Mouse (Mus musculus) T-helper 1 cell (primary cell): ENCODE results near the gene Chrnb2.
"Not testable (repeated sequence)": the region's sequence is repeated elsewhere in the genome, so short reads cannot be mapped to it uniquely, and the experiment has no call there.

Experiments
- in situ Hi-C: fragments of 300-600 bp; cut with MboI, MseI; formaldehyde crosslinking; loops from one replicate; pipeline ENCODE4 v1.15.1; 2025; ENCODE audit warnings: high pct_unique_total_duplicates

Chrnb2 gene

DNA sequence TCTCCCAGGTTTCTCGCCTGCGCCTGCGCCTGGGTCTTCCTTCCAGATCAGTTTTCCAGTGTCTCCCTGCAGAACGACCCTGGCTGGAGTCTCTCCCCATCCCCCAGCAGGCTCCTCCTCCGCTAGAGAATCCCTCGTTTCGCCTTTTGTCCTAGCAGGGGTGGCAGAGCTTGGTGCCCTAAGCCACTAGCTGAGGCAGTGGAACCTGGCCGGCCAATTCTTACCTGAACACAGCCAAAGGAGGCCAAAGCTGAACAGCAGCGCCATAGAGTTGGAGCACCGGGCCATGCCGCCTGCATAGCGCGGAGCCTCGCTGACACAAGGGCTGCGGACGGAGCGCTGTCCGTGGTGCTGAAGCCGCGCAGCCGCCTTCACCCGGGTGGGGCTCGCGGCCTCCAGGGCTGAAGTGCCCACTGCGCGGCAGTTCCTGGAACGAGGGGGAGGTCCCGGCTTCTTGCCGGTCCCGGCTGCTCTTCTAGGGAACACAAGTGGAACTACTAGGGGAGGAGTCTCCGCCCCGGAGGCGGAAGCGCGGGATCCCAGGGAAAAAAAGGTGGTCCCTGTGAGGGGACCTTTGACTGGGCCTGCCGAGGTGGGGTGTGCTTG lies at the start of gene Chrnb2:
Gene Chrnb2 (minus strand): TSS at position 514 of the 606 bp plus-strand sequence.
- in situ Hi-C loops: no loop called here

GRCm38 (mm10) chr3:89814051-89814450 lies 49.6 kb upstream of the Chrnb2 start:
- in situ Hi-C loops: no loop called here

DNA sequence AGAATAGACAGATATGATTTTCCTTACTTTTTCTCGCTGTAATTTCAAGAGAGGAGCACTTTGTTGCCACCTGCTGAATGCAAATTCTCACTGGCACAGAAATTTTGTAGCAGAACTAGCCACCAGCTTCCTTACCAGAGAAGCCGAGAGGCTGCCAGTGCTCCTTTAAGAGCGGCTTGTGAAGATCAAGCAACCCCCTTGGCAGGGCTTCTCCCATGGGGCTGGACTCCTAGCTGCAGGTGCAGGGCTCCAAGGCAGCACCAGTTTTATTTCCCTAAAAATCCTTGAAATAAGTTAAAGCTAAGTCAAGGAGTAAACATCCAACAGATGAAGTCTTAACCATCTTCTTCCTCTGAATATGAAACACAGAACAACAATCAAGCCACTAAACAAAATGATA lies 47.7 kb upstream of the Chrnb2 start:
- in situ Hi-C loops: no loop called here

DNA sequence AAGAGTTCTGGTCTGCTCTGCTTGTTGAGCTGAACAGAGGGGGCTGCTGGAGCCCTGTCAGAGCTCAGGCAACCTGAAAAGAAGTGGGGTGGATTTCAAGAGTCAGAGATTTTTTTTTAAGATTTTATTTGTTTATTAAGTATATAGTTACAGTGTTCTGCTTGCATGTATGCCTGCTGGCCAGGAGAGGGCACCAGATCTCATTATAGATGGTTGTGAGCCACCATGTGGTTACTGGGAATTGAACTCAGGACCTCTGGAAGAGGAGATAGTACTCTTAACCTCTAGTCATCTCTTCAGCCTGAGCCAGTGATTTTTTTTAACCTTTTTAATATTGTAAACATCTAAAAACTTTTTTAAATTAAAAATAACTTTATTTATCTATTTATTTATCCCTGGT lies 46.4 kb upstream of the Chrnb2 start:
- in situ Hi-C loops: no loop called here

DNA sequence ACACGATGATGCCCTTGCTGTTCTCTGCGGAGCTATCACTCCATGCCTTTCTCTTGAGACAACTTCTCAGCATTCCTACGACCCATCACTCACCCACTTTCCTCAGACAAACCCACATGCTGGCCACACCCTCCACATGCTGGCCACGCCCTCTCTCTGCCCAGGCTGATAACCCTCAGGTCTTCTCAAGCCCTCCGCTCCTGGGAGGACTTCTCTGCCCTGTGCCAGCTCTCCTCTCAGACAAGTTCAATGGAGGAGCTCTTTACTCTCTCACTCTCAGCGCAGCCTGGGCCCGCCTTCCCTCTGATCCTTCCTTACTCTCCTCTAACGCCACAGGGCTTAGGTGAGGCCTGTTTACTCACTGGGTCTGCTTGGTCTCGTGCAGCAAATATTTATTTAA lies 44.2 kb upstream of the Chrnb2 start:
- in situ Hi-C loops: no loop called here

DNA sequence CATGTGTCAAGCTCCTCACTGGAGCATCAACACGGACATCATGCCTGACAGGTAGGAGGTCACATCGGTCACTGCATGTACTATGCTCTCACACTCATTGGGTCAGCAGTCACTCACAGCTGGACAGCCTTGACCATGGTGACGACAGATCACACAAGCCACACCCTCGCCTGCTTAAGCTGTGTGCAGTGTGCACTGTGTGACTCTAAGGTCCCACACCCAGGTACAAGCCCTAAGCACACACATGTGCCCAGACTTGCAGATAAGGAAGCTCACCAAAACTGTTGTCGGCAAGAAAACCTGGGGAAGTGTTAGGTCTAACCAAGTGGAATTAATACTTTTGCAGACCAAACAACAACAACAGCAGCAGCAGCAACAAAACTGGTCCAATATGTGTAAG lies 43.4 kb upstream of the Chrnb2 start:
- in situ Hi-C loops: no loop called here

GRCm38 (mm10) chr3:89807171-89807570 lies 42.7 kb upstream of the Chrnb2 start:
- in situ Hi-C loops: no loop called here

DNA sequence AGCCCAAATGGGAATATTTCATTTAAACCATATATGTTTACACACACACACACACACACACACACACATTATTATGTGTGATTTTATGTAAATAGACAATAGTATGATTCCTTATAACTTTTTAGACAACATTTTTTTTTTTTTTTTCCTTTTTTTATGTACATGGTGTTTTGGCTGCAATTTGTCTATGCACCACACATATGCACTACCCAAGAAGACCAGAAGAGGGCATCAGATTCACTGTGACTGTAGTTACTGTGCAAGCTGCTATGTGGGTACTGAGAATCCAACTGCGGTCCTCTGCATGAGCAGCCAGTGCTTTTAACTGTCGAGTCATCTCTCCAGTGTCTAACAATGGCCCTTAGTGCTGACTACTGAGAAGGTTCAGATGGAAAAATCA lies 42.3 kb upstream of the Chrnb2 start:
- in situ Hi-C loops: no loop called here

GRCm38 (mm10) chr3:89805179-89805578 lies 40.7 kb upstream of the Chrnb2 start:
- in situ Hi-C loops: no loop called here

DNA sequence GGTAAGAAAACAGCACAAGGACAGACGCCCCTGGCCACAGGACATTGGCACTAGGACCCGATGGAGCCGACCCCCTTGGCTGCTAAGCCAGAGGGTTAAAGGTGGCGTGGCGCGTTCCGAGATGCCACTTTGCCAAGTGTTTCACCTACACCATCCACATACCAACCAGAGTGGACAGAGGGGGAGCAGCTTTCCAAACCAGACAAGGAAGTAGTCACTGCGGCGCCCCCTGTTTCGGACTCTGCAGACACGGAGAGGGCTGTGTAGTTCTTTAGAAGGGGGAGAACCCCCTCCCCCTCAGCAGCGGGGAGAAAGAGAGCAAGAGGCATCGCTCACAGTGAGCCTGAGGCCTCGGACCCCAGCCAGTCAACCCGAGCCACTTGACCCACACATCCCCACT lies 38.4 kb upstream of the Chrnb2 start:
- in situ Hi-C loops: no loop called here

DNA sequence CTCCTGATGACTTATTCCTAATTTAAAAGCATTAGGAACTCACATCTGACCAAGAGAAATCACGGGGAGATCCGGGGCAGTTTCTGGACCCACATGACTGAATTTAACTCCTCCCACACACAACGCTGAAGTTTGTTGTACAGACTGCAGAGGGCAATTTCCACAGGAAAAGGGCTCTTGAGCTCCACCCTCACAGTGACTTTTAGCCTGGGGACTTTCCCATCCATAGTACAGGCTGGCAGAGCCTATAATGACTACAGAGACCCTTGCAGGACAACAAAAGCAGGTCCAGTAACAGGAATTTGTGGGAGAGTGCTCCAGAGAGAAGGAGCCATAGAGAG lies 37.0 kb upstream of the Chrnb2 start:
- in situ Hi-C loops: no loop called here

DNA sequence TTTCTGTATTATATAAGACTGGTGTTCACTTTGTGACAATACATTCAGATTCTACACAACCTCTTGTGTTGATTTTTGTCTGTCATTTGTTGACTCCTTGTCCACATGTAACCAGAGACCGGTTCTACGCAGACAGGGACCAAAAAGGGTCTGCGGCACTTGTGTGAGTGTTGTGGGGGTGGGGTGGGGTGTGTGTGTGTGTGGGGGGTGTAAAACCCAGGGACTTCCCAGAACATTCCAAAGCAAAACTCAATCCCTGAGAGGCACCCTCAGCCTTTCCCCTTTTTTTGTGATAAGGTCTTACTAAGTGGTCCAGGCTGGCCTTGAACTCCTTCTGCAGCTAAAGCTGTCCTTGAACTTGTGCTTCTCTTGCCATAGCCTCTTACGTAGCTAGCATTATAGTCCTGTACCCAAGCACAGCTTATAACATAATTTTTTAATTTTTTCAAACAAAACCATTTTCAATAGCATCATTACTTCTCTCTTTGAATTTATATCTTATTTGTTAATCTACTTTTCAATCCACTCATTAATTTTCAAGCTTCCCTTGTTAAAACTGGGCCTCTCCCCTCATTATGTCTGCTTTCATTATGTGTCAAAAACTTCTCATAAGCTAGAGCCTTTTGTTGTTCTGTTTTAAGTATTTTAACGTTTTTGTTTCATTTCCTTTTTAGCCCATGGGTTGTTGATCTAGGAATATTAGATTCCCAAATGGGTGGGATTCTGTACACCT lies 36.5 kb upstream of the Chrnb2 start:
- in situ Hi-C loops: no loop called here

GRCm38 (mm10) chr3:89800078-89800477 lies 35.6 kb upstream of the Chrnb2 start:
- in situ Hi-C loops: not testable (repeated sequence)

- in situ Hi-C loops: no loop called here
Observed at GRCm38 (mm10) chr3:89799476-89799875, 35.0 kb upstream of the Chrnb2 start.

DNA sequence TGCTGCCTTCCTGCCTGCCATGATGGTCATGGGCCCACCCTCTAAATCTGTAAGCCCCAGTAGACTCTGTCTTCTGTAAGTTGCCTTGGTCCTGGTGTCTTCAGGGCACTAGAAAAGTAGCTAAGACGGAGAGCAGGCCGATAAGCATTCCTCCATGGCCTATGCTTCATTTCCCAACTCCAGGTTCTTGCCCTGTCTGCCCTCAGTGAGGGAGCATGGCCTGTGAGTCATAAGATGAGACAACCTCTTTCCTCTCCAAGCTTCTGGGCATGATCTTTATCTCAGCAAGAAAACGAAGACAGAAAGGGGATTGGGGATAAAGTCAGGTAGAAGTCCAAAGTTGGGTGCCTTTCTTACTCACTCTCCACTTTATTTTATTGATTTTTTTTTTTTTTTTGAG lies 34.1 kb upstream of the Chrnb2 start:
- in situ Hi-C loops: no loop called here

DNA sequence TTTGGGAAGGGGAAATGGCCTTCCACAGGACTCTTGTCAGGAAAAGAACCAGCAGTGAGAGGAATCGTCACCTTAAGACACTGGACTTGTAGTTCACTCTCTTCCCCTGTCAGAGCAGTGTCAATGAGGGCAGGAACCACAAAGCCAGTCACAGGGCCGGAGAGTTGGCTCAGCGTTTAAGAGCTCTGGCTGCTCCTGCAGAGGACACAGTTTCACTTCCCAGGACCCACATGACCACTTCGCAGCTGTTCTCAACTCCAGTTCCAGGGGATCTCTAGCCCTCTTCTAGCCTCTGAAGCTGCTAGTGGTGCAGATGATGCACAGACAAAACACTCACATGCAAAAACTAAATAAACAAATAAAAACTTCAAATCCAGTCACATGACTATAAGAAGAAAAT lies 31.9 kb upstream of the Chrnb2 start:
- in situ Hi-C loops: no loop called here

DNA sequence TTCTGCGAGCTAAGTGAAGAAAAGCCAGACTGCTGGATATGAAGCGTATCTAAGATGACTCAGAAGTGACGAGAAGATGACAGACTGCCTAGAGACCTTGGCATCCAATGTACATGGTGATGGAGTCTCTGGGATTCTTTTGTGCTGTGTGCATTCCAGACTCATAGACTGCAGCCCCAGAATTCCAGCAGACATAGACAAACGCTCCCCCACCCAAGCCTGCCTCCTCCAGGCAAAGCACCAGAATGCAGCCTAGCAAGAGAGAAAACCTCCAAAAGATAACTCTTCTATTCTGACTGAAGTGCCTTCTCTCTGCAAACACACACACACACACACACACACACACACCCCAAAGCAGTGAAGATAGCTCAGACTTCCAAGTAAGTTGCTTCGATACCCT lies 31.3 kb upstream of the Chrnb2 start:
- in situ Hi-C loops: no loop called here

GRCm38 (mm10) chr3:89794616-89795015 lies 30.2 kb upstream of the Chrnb2 start:
- in situ Hi-C loops: no loop called here

DNA sequence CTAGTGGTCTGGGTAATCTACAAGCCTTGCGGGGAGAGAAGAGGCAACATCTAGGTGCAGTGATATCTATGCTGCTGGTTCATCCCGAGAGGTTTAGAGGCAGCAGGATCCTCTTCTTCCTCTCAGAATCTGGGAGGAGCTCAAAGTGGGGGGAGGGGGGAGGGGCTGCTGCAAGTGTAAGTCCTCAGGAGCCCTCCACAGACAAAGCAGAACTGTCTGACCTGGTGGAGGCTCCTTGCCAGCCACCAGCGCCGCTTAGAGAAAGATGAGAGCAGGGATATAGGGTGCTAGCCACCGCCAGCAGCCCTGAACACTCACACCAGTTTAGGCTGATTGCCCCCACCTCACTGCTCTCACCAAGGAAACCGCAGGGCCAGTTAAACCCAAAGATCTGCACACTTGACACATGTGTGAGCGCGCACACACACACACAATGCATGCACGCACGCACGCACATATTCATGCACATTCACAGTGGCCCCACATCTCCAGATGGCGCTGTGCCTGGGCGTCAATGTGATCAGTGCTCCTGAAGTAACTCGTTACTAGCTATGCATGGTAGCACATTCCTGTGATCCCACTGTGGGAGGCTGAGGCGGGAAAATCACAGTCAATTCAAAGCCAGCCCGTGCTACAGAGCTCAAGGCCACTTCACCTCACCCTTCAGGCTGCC lies 24.4 kb upstream of the Chrnb2 start:
- in situ Hi-C loops: loop anchor here (5.0 kb wide), 1 partner anchor 133 kb away; no protein-coding TSS in a partner anchor

DNA sequence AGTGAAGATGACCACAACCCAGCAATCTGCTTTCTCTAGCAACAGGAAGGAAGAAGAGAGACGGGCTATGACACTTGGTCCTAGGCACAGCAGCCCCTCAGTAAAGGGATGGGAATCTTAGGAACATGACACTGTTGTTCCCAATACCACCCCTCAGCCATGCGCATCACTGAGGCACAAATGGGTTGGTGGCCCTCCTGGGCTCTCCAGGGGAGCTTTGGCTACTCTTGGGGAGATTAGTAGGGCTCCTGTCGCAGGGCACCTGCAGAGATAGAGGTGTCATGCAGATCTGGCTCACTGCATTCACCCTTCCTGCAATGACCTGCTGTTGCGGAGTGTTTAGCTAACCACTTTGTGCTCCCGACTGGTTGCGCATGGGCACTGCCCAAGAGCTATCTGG lies 21.8 kb upstream of the Chrnb2 start:
- in situ Hi-C loops: loop anchor here (5.0 kb wide), 1 partner anchor 136 kb away; no protein-coding TSS in a partner anchor

- in situ Hi-C loops: loop anchor here (5.0 kb wide), 1 partner anchor 137 kb away; no protein-coding TSS in a partner anchor
Observed at GRCm38 (mm10) chr3:89784991-89785753, 20.7 kb upstream of the Chrnb2 start.

DNA sequence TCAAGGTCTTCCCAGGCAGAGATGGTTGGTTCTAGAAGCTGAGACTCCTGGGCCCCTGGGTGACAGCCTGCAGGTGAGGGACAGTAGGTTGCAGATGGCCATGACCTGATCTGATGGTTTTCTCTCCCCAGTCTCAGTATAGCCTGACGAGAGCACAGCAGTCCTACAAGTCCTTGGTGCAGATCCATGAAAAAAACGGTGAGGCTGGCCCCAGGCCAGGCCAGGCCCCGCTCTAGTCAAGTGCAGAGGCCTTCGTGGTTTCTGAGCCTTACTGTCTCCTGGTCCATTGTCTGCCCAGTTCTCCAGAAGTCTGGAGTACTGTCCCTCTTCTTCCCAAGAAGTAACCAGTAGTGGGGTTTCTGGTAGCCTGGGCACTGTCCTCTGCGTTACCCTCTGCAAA lies 17.2 kb upstream of the Chrnb2 start:
- in situ Hi-C loops: no loop called here
